Mouse (Mus musculus): Measurements from ENCODE around the gene Ptpn13.

The Ptpn13 gene

GRCm38 (mm10) chr5:103516555-103516954, 91.6 kb downstream of the Ptpn13 start:
- DNase-seq (ENCODE audit: extremely low read depth, low read depth) = no peak

- DNase-seq (ENCODE audit: extremely low read depth, low read depth) = no peak
Observed at GRCm38 (mm10) chr5:103517641-103518040, 92.6 kb downstream of the Ptpn13 start.

GRCm38 (mm10) chr5:103518797-103519468, 93.9 kb downstream of the Ptpn13 start:
- DNase-seq (ENCODE audit: extremely low read depth, low read depth) = no peak

- no peak for DNase-seq (ENCODE audit: extremely low read depth, low read depth)
Observed at GRCm38 (mm10) chr5:103522371-103522770, 97.4 kb downstream of the Ptpn13 start.

- DNase-seq (ENCODE audit: extremely low read depth, low read depth) = no peak
Observed at GRCm38 (mm10) chr5:103526668-103527436, 101.9 kb downstream of the Ptpn13 start.

GRCm38 (mm10) chr5:103527437-103527718, 102.4 kb downstream of the Ptpn13 start:
- DNase-seq (ENCODE audit: extremely low read depth, low read depth) = no peak

GRCm38 (mm10) chr5:103530214-103530613, 105.2 kb downstream of the Ptpn13 start:
- DNase-seq (ENCODE audit: extremely low read depth, low read depth) = no peak

- DNase-seq (ENCODE audit: extremely low read depth, low read depth) = no peak
Observed at GRCm38 (mm10) chr5:103532841-103533390, 107.9 kb downstream of the Ptpn13 start.

- no peak for DNase-seq (ENCODE audit: extremely low read depth, low read depth)
Observed at GRCm38 (mm10) chr5:103534454-103534853, 109.5 kb downstream of the Ptpn13 start.

GRCm38 (mm10) chr5:103537429-103537828, 112.4 kb downstream of the Ptpn13 start:
- no peak for DNase-seq (ENCODE audit: extremely low read depth, low read depth)

- no peak for DNase-seq (ENCODE audit: extremely low read depth, low read depth)
Observed at GRCm38 (mm10) chr5:103540612-103541011, 115.6 kb downstream of the Ptpn13 start.

GRCm38 (mm10) chr5:103541136-103541535, 116.1 kb downstream of the Ptpn13 start:
- DNase-seq (ENCODE audit: extremely low read depth, low read depth) = no peak

- no peak for DNase-seq (ENCODE audit: extremely low read depth, low read depth)
Observed at GRCm38 (mm10) chr5:103541542-103541941, 116.5 kb downstream of the Ptpn13 start.

GRCm38 (mm10) chr5:103545381-103546000, 120.5 kb downstream of the Ptpn13 start:
- DNase-seq (ENCODE audit: extremely low read depth, low read depth) = no peak

- DNase-seq (ENCODE audit: extremely low read depth, low read depth) = no peak
Observed at GRCm38 (mm10) chr5:103554769-103555168, 129.8 kb downstream of the Ptpn13 start.

GRCm38 (mm10) chr5:103560546-103560945, 135.6 kb downstream of the Ptpn13 start:
- DNase-seq (ENCODE audit: extremely low read depth, low read depth) = no peak

- no peak for DNase-seq (ENCODE audit: extremely low read depth, low read depth)
Observed at GRCm38 (mm10) chr5:103568034-103568433, 143.0 kb downstream of the Ptpn13 start.

- DNase-seq (ENCODE audit: extremely low read depth, low read depth) = no peak
Observed at GRCm38 (mm10) chr5:103569446-103569845, 144.5 kb downstream of the Ptpn13 start.

GRCm38 (mm10) chr5:103579680-103580420, 154.9 kb downstream of the Ptpn13 start:
- DNase-seq (ENCODE audit: extremely low read depth, low read depth) = no peak

GRCm38 (mm10) chr5:103587219-103587618, 162.2 kb downstream of the Ptpn13 start:
- DNase-seq (ENCODE audit: extremely low read depth, low read depth) = peak; percentile 2

GRCm38 (mm10) chr5:103591846-103592245, 166.9 kb downstream of the Ptpn13 start:
- no peak for DNase-seq (ENCODE audit: extremely low read depth, low read depth)

GRCm38 (mm10) chr5:103592706-103593105, 167.7 kb downstream of the Ptpn13 start:
- no peak for DNase-seq (ENCODE audit: extremely low read depth, low read depth)
